Mouse (Mus musculus): ENCODE results near the gene Myog.

Myog gene

GRCm38 (mm10) chr1:134283108-134283507 lies 6.7 kb upstream of the Myog start:
- DNase-seq (ENCODE audit: extremely low read depth, low read depth, low spot score): no peak

GRCm38 (mm10) chr1:134285458-134286120 lies 4.2 kb upstream of the Myog start:
- DNase-seq (ENCODE audit: extremely low read depth, low read depth, low spot score): no peak

- no peak for DNase-seq (ENCODE audit: extremely low read depth, low read depth, low spot score)
Observed at GRCm38 (mm10) chr1:134288239-134288638, 1.6 kb upstream of the Myog start.

- DNase-seq (ENCODE audit: extremely low read depth, low read depth, low spot score): no peak
Observed at GRCm38 (mm10) chr1:134290300-134290699, 511 bp downstream of the Myog start.

- DNase-seq (ENCODE audit: extremely low read depth, low read depth, low spot score): no peak
Observed at GRCm38 (mm10) chr1:134290909-134291308, 1.1 kb downstream of the Myog start.

GRCm38 (mm10) chr1:134291555-134291954 lies 1.8 kb downstream of the Myog start:
- DNase-seq (ENCODE audit: extremely low read depth, low read depth, low spot score): no peak

GRCm38 (mm10) chr1:134292073-134292472 lies 2.3 kb downstream of the Myog start:
- DNase-seq (ENCODE audit: extremely low read depth, low read depth, low spot score): no peak

GRCm38 (mm10) chr1:134292601-134293000 lies 2.8 kb downstream of the Myog start:
- no peak for DNase-seq (ENCODE audit: extremely low read depth, low read depth, low spot score)

- no peak for DNase-seq (ENCODE audit: extremely low read depth, low read depth, low spot score)
Observed at GRCm38 (mm10) chr1:134293276-134293675, 3.5 kb downstream of the Myog start.

- DNase-seq (ENCODE audit: extremely low read depth, low read depth, low spot score): no peak
Observed at GRCm38 (mm10) chr1:134293738-134294604, 4.2 kb downstream of the Myog start.

- no peak for DNase-seq (ENCODE audit: extremely low read depth, low read depth, low spot score)
Observed at GRCm38 (mm10) chr1:134297265-134297664, 7.5 kb downstream of the Myog start.

- no peak for DNase-seq (ENCODE audit: extremely low read depth, low read depth, low spot score)
Observed at GRCm38 (mm10) chr1:134298636-134299411, 9.0 kb downstream of the Myog start.

- no peak for DNase-seq (ENCODE audit: extremely low read depth, low read depth, low spot score)
Observed at GRCm38 (mm10) chr1:134302568-134303238, 12.9 kb downstream of the Myog start.

GRCm38 (mm10) chr1:134304940-134305339 lies 15.2 kb downstream of the Myog start:
- DNase-seq (ENCODE audit: extremely low read depth, low read depth, low spot score): no peak

GRCm38 (mm10) chr1:134307409-134307808 lies 17.6 kb downstream of the Myog start:
- DNase-seq (ENCODE audit: extremely low read depth, low read depth, low spot score): no peak

GRCm38 (mm10) chr1:134310291-134310690 lies 20.5 kb downstream of the Myog start:
- no peak for DNase-seq (ENCODE audit: extremely low read depth, low read depth, low spot score)

- DNase-seq (ENCODE audit: extremely low read depth, low read depth, low spot score): no peak
Observed at GRCm38 (mm10) chr1:134310729-134311128, 20.9 kb downstream of the Myog start.

- no peak for DNase-seq (ENCODE audit: extremely low read depth, low read depth, low spot score)
Observed at GRCm38 (mm10) chr1:134311760-134312159, 22.0 kb downstream of the Myog start.

GRCm38 (mm10) chr1:134315181-134315580 lies 25.4 kb downstream of the Myog start:
- DNase-seq (ENCODE audit: extremely low read depth, low read depth, low spot score): no peak

GRCm38 (mm10) chr1:134316361-134316760 lies 26.6 kb downstream of the Myog start:
- no peak for DNase-seq (ENCODE audit: extremely low read depth, low read depth, low spot score)

- no peak for DNase-seq (ENCODE audit: extremely low read depth, low read depth, low spot score)
Observed at GRCm38 (mm10) chr1:134318261-134318660, 28.5 kb downstream of the Myog start.

Data from fat pad, adult 2 months (tissue).